Mouse (Mus musculus): ENCODE measurements around the gene Pak1ip1.

DNA sequence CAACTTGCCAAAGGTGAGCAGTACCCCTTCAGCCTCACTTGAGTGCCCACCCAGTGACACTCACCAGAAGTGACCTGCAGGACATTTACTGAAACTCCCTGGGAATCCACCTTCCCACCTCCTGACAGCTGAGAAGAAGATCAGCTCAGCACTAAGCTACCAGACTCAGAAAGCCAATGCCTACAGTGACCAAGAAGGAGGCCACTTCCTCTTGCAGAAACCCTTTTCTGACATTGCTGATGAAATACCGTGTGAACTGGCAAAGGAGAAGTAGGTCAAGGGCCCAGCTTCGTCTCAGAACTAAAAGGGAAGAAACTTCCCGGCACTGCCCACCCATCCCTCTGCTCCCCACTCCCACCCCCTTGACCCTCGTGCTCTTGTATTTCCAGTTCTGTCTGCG is 32.3 kb upstream of the Pak1ip1 start:
- TF ChIP-seq POLR2A (IDR thresholded peaks at IDR 0.05; ENCODE audit: low read depth, low read length) (no peak), CTCF (IDR thresholded peaks at IDR 0.05; ENCODE audit: extremely low read depth, insufficient read depth, insufficient read length, insufficient replicate concordance) (no peak)
